20 mouse cellular contexts compared by ENCODE assay signal in genomic region chr3:40114811-40115210, GRCm38 (mm10).
DNase-seq lines count a peak whose midpoint lies in the region; ATAC-seq and TF ChIP-seq lines count a peak whose summit lies in the region.
"Had no signal": no experiment of that assay in that cellular context is flagged by ENCODE, and none has a peak within 500 bp of the region (broad histone marks: within the 10 kb centered on the region; RNA-seq: fewer than 3 reads in every experiment).

No protein-coding gene starts in this region.

- no peaks in the 10 kb centered on the region for H3K27me3 ChIP-seq in heart, embryonic 10.5 days (ENCODE audit: insufficient read depth, poor library complexity, severe bottlenecking)
- H3K27me3 ChIP-seq in heart, postnatal 0 days (ENCODE audit: control insufficient read depth, insufficient read depth, low read length), result no peaks in the 10 kb centered on the region
- H3K27me3 ChIP-seq: heart, embryonic 15.5 days; hindbrain, embryonic 15.5 days; neural tube, embryonic 12.5 days had no signal

- no peak for ATAC-seq in heart, postnatal 0 days (ENCODE audit: insufficient read depth, low read depth)
- ATAC-seq: CD4-positive, CD25-positive, alpha-beta regulatory T cell, adult 4 months; forebrain, embryonic 16.5 days; intestine, embryonic 16.5 days had no signal

- H3K4me3 ChIP-seq in heart, embryonic 10.5 days, result no peak overlapping the region
- no peak overlapping the region for H3K4me3 ChIP-seq in heart, postnatal 0 days (ENCODE audit: low read depth, low read length)
- H3K4me3 ChIP-seq: heart, embryonic 15.5 days; hindbrain, embryonic 15.5 days; midbrain, embryonic 10.5 days; neural tube, embryonic 12.5 days had no signal

- WGBS in heart, embryonic 10.5 days, result 39% methylated on average over 4 of the region's 4 CpGs
- WGBS in heart, postnatal 0 days, result 18% methylated on average over 4 of the region's 4 CpGs

- TF ChIP-seq CTCF in heart, postnatal 0 days (IDR thresholded peaks at IDR 0.05; ENCODE audit: low read depth), result no peak

- no peak for TF ChIP-seq EP300 in heart, postnatal 0 days (IDR thresholded peaks at IDR 0.05; ENCODE audit: low read depth)

- no peak overlapping the region for H3K27ac ChIP-seq in heart, embryonic 10.5 days
- no peak overlapping the region for H3K27ac ChIP-seq in heart, postnatal 0 days (ENCODE audit: low read depth)
- H3K27ac ChIP-seq: heart, embryonic 15.5 days; hindbrain, embryonic 15.5 days; macrophage; midbrain, embryonic 10.5 days; neural tube, embryonic 12.5 days had no signal

- H3K4me1 ChIP-seq in heart, embryonic 10.5 days, result peaks cover 6% of the 10 kb centered on the region; the same call in 1 of the 2 replicates
- H3K4me1 ChIP-seq in heart, postnatal 0 days (ENCODE audit: control insufficient read depth, insufficient read depth), result no peaks in the 10 kb centered on the region

- H3K9me3 ChIP-seq in heart, embryonic 10.5 days, result no peaks in the 10 kb centered on the region
- H3K9me3 ChIP-seq in heart, postnatal 0 days (replicated peaks; ENCODE audit: control insufficient read depth, low read length), result no peaks in the 10 kb centered on the region
- H3K9me3 ChIP-seq: heart, embryonic 15.5 days; hindbrain, embryonic 15.5 days; midbrain, embryonic 10.5 days; neural tube, embryonic 12.5 days had no signal

- peak; percentile 43 to 58 for DNase-seq in heart, adult 18-20 months
- DNase-seq in heart, embryonic 10.5 days (ENCODE audit: low spot score), result no peak
- peak; percentile 16 for DNase-seq in urinary bladder, postnatal 14 days (ENCODE audit: low spot score)
- no peak for DNase-seq in urinary bladder, postnatal 10 days (ENCODE audit: low spot score)
- peak; percentile 8 for DNase-seq in heart, postnatal 0 days (ENCODE audit: low spot score)
- DNase-seq in adrenal gland, adult (ENCODE audit: inconsistent age in 2 of 2, low spot score in 1 of 2), result no peak
- DNase-seq in right cerebral cortex, adult 2 months (ENCODE audit: low spot score in 2 of 2), result no peak
- DNase-seq: adrenal gland, postnatal 25 days; cerebellum, adult 2 months; lung, embryonic 14.5 days; thymus, postnatal 25 days had no signal

- H3K4me2 ChIP-seq in heart, postnatal 0 days (ENCODE audit: low read depth, low read length), result no peak overlapping the region
- H3K4me2 ChIP-seq: heart, embryonic 15.5 days; hindbrain, embryonic 15.5 days; liver, embryonic 11.5 days; lung, embryonic 14.5 days; neural tube, embryonic 12.5 days had no signal

- no peak overlapping the region for H3K9ac ChIP-seq in heart, postnatal 0 days (replicated peaks; ENCODE audit: low read depth, low read length)
- H3K9ac ChIP-seq: heart, embryonic 15.5 days; hindbrain, embryonic 15.5 days; lung, embryonic 14.5 days; neural tube, embryonic 12.5 days had no signal

- no peaks in the 10 kb centered on the region for H3K36me3 ChIP-seq in heart, embryonic 10.5 days
- H3K36me3 ChIP-seq in heart, postnatal 0 days (replicated peaks; ENCODE audit: control insufficient read depth, insufficient read depth, low read length), result no peaks in the 10 kb centered on the region
- H3K36me3 ChIP-seq: heart, embryonic 15.5 days; hindbrain, embryonic 15.5 days; midbrain, embryonic 10.5 days; neural tube, embryonic 12.5 days had no signal

Comparison
In these comparisons a context has a peak if more than half of its experiments do, and no peak if none do; other contexts are left out.
1. DNase-seq: peak in heart, adult 18-20 months (2 of 2), urinary bladder, postnatal 14 days (single experiment) and heart, postnatal 0 days (single experiment); none in heart, embryonic 10.5 days (single experiment), urinary bladder, postnatal 10 days (single experiment), adrenal gland, adult (0 of 2) and right cerebral cortex, adult 2 months (0 of 2).